Mouse (Mus musculus): ENCODE data around the gene Tnik. TPM values are rescaled to one million over a fixed set of nuclear protein-coding genes. Genes with fewer than 3 reads are reported as not detected.
A peak's percentile ranks its signal among the peaks of the same experiment; 100 is the strongest.

Tnik gene
- polyA plus RNA-seq, 1 experiment from 2014 or later = 88.8 TPM

DNA sequence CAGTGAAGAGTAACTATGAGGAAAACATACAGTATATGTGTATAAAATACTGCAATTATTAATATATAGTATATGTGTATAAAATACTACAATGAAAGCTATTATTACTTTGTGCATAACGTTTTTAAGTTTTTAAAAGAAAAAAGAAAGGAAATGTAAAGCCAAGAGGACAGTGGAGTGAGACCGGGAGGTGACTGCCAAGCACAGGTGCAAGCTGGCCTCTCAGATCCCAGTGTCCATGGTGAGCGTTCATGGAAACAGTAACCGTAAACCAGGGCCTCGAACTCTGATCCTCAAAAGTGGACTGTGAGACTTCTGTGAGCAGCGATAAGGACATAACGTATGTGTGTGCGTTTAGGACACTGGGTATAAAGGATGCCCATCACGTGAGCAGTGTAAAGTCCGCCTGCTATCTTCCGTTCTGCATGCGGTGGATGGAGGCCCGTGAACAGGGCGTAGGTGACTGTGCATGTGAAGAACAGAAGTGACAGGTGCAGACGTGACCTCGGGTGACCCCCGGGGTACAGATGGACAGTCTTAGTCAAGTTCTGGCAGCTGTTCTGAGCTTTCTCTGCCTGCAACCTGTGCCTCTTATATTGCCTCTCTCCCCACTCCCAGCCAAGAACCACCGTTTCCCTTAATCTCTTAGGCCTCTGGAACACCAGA, 316.1 kb downstream of the Tnik start:
- WGBS = 91% methylated on average over 18 of the region's 18 CpGs
- ATAC-seq (replicated peaks) = no peak
- H3K9me3 ChIP-seq = no peaks in the 10 kb centered on the region
- H3K4me1 ChIP-seq = no peaks in the 10 kb centered on the region
- H3K9ac ChIP-seq = no peak overlapping the region
- H3K36me3 ChIP-seq (replicated peaks) = peaks cover 6% of the 10 kb centered on the region; the same call in 1 of the 2 replicates
- H3K4me3 ChIP-seq = no peak overlapping the region
- H3K27me3 ChIP-seq (replicated peaks) = no peaks in the 10 kb centered on the region
- no peak overlapping the region for H3K4me2 ChIP-seq
- H3K27ac ChIP-seq = no peak overlapping the region

DNA sequence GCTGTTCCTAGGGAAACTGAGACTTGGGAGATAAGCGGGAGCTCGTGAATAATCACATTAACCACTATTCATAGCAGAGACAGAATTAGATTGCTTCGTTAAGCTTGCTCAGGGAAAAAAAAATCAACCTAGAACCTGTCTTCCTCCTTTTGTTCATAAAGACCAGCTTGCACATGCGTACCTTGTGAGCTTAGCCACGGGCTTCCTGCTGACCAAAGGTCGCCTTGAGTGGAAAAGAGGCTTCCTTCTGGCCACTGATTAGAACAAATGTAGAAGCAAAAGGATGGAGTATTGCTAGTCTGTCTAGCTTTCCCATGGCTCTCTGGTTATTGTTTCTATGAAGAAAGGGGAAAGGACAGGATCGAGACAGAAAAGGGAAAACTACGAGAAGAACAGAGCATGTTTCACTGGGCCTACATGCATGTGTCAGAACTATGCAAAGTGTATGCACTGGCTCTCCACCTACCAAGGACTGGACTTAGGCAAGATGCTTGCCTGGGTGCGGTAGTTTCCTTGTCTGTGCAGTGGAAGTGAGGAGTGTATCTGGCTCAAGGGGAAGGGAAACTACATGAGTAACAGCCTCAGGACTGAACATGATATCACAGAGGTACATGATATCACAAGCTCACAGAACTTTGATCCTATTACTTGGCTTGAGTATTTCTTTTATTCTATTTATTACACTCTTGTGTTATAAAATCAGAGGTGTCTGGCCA, 322.9 kb downstream of the Tnik start:
- ATAC-seq (replicated peaks) = no peak
- Histone ChIP-seq H3K36me3 (replicated peaks) (0 out of 2 replicates have a peak, but pooled peaks cover 7% of the 10 kb centered on the region), H3K9ac (no peak overlapping the region), H3K4me1 (no peaks in the 10 kb centered on the region), H3K9me3 (no peaks in the 10 kb centered on the region), H3K27ac (no peak overlapping the region), H3K4me3 (no peak overlapping the region), H3K4me2 (no peak overlapping the region), H3K27me3 (replicated peaks) (no peaks in the 10 kb centered on the region)
- 86% methylated on average over 9 of the region's 9 CpGs for WGBS

DNA sequence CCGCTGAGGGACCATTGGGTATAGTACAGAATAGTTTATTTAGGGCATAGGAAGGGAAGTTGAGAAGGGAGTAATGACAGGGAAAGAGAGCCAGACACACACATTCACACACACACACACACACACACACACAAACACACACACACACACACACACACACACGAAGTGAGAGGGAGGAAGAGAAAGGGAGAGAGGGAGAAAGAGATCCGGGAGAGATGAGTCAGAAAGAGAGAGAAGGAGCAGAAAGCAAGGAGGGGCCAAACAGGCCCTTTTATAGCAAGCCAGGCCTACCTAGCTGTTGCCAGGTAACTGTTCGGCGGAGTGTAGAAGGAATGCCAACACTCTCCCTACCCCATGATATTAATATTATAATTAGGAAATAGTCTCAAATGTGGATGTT, 324.8 kb downstream of the Tnik start:
- peak; percentile 37; the same call in 1 of the 2 replicates for ATAC-seq (replicated peaks)

DNA sequence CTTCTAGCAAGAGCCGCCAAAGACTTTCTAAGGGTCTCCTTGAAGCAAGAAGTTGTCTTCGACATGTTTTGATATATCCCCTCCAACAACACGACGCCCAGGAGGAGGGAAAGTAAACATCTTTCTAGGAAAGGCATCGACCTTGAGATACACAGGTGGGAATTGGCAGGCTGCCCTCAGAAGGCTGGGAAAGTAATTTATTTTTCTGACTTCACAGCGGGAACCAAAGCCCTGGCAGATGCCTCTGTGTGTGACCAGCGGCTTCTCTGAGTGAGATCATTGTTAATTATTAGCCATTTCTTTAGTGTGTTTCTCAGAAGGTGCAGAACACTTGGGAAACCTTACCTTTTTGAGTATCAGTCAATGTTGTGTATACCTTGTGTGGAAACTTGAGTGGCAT, 328.3 kb downstream of the Tnik start:
- no peak overlapping the region for H3K4me2 ChIP-seq
- no peak overlapping the region for H3K9ac ChIP-seq
- H3K9me3 ChIP-seq = no peaks in the 10 kb centered on the region
- no peak overlapping the region for H3K27ac ChIP-seq
- no peaks in the 10 kb centered on the region for H3K27me3 ChIP-seq (replicated peaks)
- no peaks in the 10 kb centered on the region for H3K4me1 ChIP-seq
- H3K4me3 ChIP-seq = no peak overlapping the region
- peaks cover 24% of the 10 kb centered on the region for H3K36me3 ChIP-seq (replicated peaks)
- ATAC-seq (replicated peaks) = no peak
- 75% methylated on average over 7 of the region's 7 CpGs for WGBS

More for the DNA sequence above, 324.8 kb downstream of the Tnik start:
- Histone ChIP-seq H3K4me2 (no peak overlapping the region), H3K9me3 (no peaks in the 10 kb centered on the region), H3K4me1 (no peaks in the 10 kb centered on the region), H3K27me3 (replicated peaks) (no peaks in the 10 kb centered on the region), H3K4me3 (no peak overlapping the region), H3K9ac (no peak overlapping the region), H3K27ac (no peak overlapping the region), H3K36me3 (replicated peaks) (peaks cover 11% of the 10 kb centered on the region; the same call in 1 of the 2 replicates)
- 67% methylated on average over 5 of the region's 5 CpGs for WGBS

DNA sequence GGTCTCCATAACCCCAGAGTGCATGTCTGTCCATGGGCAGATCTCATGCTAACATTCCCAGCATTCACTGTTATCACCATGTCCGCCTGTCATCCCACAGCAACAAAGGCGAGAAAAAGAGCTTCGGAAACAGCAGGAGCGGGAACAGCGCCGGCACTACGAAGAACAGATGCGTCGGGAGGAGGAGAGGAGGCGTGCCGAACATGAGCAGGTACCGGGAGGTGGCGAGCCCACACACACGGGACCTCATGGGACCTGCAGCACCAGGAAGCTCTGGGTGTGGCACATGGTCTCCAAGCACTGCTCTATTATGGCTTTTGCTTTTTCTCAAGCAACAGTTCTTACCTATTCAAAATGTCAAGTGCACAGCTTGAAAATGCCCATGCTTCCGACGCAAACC, 330.9 kb downstream of the Tnik start:
- Histone ChIP-seq H3K27ac (no peak overlapping the region), H3K9ac (no peak overlapping the region), H3K36me3 (replicated peaks) (peaks cover 45% of the 10 kb centered on the region), H3K4me3 (no peak overlapping the region), H3K4me2 (no peak overlapping the region), H3K4me1 (no peaks in the 10 kb centered on the region), H3K9me3 (no peaks in the 10 kb centered on the region), H3K27me3 (replicated peaks) (no peaks in the 10 kb centered on the region)
- ATAC-seq (replicated peaks) = no peak
- 91% methylated on average over 16 of the region's 16 CpGs for WGBS

DNA sequence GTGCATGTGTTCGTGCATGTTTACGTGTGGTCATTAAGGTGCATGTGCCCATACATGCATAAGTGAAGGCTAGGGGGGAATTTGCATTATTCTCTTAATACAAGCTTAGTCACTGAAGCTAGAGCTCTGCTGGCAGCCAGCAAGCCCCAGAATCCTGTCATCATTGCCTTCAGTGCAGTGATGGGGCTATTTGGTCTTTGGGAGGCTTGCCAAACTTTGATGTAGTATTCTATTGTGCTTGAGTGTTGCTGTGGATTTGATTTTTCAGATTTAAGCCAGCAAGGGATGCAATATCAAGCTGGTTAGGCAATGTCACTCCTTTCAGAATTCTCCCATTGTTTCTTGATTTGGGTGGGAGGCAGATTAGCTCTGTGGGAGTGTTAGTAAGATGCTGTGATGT, 336.5 kb downstream of the Tnik start:
- no peaks in the 10 kb centered on the region for H3K27me3 ChIP-seq (replicated peaks)
- WGBS = 88% methylated on average over 2 of the region's 2 CpGs
- no peaks in the 10 kb centered on the region for H3K4me1 ChIP-seq
- H3K9me3 ChIP-seq = no peaks in the 10 kb centered on the region
- H3K4me2 ChIP-seq = no peak overlapping the region
- no peak overlapping the region for H3K9ac ChIP-seq
- H3K27ac ChIP-seq = no peak overlapping the region
- peaks cover 44% of the 10 kb centered on the region for H3K36me3 ChIP-seq (replicated peaks)
- no peak overlapping the region for H3K4me3 ChIP-seq
- ATAC-seq (replicated peaks) = no peak

DNA sequence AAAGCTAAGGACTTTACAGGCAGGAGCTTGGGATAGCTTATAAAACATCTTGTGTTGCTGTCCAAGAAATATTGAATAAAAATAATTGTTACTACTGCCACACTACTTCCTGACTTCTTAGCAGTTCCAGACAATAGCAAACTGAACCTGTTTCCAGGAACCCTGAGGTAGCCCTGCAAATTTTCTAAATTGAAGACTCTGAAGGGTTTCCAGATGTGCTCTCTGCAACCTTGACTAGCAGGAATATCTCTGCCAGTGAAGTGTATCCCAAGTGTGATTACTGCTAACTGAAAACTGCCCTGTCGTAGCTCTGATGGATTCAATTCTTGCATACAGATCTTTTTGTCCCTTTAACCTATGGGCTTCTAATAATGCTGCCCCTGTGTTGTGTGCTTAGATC, 343.7 kb downstream of the Tnik start:
- ATAC-seq (replicated peaks) = no peak
- H3K4me1 ChIP-seq = no peaks in the 10 kb centered on the region

DNA sequence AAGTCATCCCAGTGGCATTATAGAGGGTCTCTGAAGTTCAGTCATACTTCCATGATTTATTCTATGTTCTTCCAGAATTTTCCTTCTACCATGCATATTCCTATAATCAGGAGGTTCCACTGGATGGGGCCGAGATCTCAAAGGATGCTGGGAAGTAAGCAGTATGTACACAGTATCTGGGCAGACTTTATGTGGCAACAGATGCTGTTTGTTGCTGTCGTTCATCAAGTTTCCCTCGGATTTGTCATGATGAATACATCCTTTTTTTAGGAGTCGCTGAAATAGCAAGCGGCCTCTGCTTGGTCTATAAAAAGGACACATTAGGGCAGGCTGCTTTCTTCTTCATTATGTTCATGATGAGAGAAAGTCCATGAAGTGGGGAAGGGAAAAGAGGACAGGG, 349.3 kb downstream of the Tnik start:
- H3K27ac ChIP-seq = no peak overlapping the region
- 0 out of 2 replicates have a peak, but pooled peaks cover 4% of the 10 kb centered on the region for H3K4me1 ChIP-seq
- no peak overlapping the region for H3K4me3 ChIP-seq
- H3K9ac ChIP-seq = no peak overlapping the region
- no peaks in the 10 kb centered on the region for H3K9me3 ChIP-seq
- WGBS = 85% methylated on average over 5 of the region's 5 CpGs
- H3K36me3 ChIP-seq (replicated peaks) = peaks cover 30% of the 10 kb centered on the region
- ATAC-seq (replicated peaks) = no peak
- no peaks in the 10 kb centered on the region for H3K27me3 ChIP-seq (replicated peaks)
- no peak overlapping the region for H3K4me2 ChIP-seq

More for the DNA sequence above, 343.7 kb downstream of the Tnik start:
- Histone ChIP-seq H3K27ac (no peak overlapping the region), H3K27me3 (replicated peaks) (no peaks in the 10 kb centered on the region), H3K9me3 (no peaks in the 10 kb centered on the region), H3K4me3 (no peak overlapping the region), H3K9ac (no peak overlapping the region), H3K36me3 (replicated peaks) (peaks cover 28% of the 10 kb centered on the region), H3K4me2 (no peak overlapping the region)
- 58% methylated on average over 1 of the region's 1 CpGs for WGBS

DNA sequence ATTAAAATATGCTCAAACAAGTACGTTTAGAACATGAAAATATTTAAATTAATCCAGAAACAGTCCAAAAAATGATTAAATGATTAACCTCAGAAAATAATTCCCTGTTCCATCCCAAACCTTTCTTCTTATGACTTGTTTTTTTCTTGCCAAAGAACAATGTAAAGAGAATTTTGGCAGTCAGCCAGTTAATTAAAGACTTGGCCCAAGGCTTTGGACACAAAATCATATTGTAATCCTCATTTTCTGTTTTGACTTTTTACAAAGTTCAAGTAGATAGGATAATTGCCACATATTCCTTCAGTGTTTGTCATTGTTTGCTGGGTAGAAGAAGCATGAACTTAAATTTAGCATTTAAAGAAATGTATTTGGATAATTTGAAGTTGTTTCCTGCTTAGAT, 353.4 kb downstream of the Tnik start:
- no peak overlapping the region for H3K9ac ChIP-seq
- 0 out of 2 replicates have a peak, but pooled peaks cover 4% of the 10 kb centered on the region for H3K4me1 ChIP-seq
- H3K9me3 ChIP-seq = no peaks in the 10 kb centered on the region
- peaks cover 20% of the 10 kb centered on the region; the same call in 1 of the 2 replicates for H3K36me3 ChIP-seq (replicated peaks)
- no peak overlapping the region for H3K4me3 ChIP-seq
- WGBS = 56% methylated on average over 1 of the region's 1 CpGs
- no peaks in the 10 kb centered on the region for H3K27me3 ChIP-seq (replicated peaks)
- no peak overlapping the region for H3K27ac ChIP-seq
- no peak overlapping the region for H3K4me2 ChIP-seq
- ATAC-seq (replicated peaks) = no peak

DNA sequence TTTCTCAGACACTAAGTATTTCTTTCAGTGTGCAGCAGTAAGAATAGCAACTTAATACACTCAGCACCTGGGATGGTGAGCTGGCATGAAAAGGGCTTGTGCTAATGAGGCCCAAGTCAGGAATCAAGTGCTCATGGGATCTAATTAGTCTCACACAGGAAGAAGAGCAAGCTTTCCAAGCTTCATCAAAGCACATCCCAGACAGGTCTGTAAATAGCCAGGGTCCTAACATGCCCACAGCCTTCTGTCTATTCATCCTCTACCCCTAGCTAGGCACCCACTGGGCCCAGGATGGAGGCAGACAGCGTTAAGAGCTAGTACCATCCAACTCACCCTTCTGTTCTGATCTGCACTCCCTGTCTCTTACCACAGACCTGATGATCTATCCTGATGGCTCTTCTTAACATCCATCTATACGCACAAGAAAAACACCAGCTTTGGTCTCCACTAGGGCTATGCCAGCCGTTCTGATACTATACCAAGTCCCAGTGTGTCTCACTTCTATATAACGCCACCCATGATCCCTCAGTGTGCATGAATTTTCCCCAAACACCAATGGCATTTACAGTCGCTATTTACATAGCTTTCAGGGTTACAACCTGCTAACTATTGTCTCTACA, 354.1 kb downstream of the Tnik start:
- peaks cover 23% of the 10 kb centered on the region; the same call in 1 of the 2 replicates for H3K36me3 ChIP-seq (replicated peaks)
- peak; percentile 88 for ATAC-seq (replicated peaks)

DNA sequence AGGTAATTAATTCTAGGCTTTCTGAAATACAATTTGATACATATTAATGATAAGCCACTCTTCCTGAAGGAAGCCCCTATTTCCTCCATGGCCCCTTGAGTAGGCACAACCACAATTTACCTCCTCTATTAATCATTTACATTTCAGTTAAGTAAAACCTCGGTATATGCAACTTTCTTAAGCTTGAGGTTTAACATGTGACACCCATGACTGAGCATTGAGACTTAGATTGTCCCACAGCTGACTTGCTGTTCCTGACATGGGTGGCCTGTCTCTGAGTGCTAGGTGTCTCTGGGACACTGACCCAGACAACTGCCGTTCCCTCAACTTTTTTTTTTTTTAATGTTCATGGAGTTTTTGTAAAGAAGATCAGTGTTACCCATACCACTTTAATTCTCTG, 358.8 kb downstream of the Tnik start:
- no peak overlapping the region for H3K9ac ChIP-seq
- H3K27me3 ChIP-seq (replicated peaks) = no peaks in the 10 kb centered on the region
- no peaks in the 10 kb centered on the region for H3K9me3 ChIP-seq
- 85% methylated on average over 2 of the region's 2 CpGs for WGBS
- no peak overlapping the region for H3K4me2 ChIP-seq
- 0 out of 2 replicates have a peak, but pooled peaks cover 4% of the 10 kb centered on the region for H3K4me1 ChIP-seq
- H3K4me3 ChIP-seq = no peak overlapping the region
- no peak overlapping the region for H3K27ac ChIP-seq
- no peak for ATAC-seq (replicated peaks)
- H3K36me3 ChIP-seq (replicated peaks) = peaks cover 33% of the 10 kb centered on the region

More for the DNA sequence above, 354.1 kb downstream of the Tnik start:
- Histone ChIP-seq H3K27me3 (replicated peaks) (no peaks in the 10 kb centered on the region), H3K9ac (no peak overlapping the region), H3K4me1 (0 out of 2 replicates have a peak, but pooled peaks cover 4% of the 10 kb centered on the region), H3K27ac (peak overlapping the region; percentile 49), H3K4me2 (no peak overlapping the region), H3K9me3 (no peaks in the 10 kb centered on the region), H3K4me3 (no peak overlapping the region)
- 77% methylated on average over 5 of the region's 5 CpGs for WGBS

DNA sequence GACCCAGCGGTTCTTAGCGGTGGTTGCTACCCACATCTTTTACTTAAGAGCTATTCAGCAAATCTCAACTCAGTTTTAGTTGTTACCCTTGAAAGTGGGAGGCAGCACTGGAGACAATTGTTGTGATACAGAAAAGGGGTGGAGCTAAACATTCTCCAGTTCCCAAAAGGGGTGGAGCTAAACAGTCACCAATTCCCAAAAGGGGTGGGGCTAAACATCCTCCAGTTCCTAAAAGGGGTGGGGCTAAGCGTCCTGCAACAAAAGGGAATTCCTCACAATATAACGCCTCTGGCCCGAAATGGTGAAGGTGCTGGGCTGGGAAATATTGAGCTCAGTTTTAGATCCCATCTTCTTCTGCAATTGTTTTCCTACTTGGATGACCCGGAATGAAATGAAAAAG, 363.8 kb downstream of the Tnik start:
- no peak overlapping the region for H3K9ac ChIP-seq
- H3K9me3 ChIP-seq = no peaks in the 10 kb centered on the region
- no peak overlapping the region for H3K4me2 ChIP-seq
- H3K4me1 ChIP-seq = no peaks in the 10 kb centered on the region
- no peak overlapping the region for H3K27ac ChIP-seq
- WGBS = 94% methylated on average over 6 of the region's 6 CpGs
- no peak for ATAC-seq (replicated peaks)
- H3K27me3 ChIP-seq (replicated peaks) = no peaks in the 10 kb centered on the region
- H3K36me3 ChIP-seq (replicated peaks) = peaks cover 26% of the 10 kb centered on the region
- no peak overlapping the region for H3K4me3 ChIP-seq

All from midbrain, embryonic 15.5 days (tissue).